Mouse (Mus musculus): Measurements from ENCODE around the gene B4galt5.
A peak's percentile ranks its signal among the peaks of the same experiment; 100 is the strongest.

The B4galt5 gene

DNA sequence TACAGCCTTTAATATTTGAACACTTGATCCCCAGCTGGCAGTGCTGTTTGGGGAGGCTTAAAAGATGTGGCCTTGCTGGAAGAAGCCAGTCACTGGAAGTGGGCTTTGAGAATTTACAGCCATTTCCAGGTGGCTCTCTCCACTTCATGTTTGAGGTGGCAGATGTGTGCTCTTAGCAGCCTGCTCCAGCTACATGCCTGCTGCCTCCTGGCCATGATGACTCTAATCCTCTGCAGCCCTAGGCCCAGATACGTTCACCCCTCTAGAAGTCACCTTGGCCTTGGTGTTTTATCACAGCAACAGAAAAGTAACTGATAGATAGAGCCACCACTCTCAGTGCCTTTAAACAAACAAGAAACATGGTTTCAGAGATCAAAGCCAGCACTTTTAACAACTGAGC lies 46.3 kb downstream of the B4galt5 start:
- peaks cover 96% of the 10 kb centered on the region for H3K36me3 ChIP-seq (ENCODE audit: insufficient read depth, low read length)
- no peak for TF ChIP-seq CTCF (conservative IDR thresholded peaks at IDR 0.05; ENCODE audit: low read length)
- no peak for TF ChIP-seq POU5F1 (IDR thresholded peaks at IDR 0.05; ENCODE audit: borderline replicate concordance, low read length)
- TF ChIP-seq NANOG (IDR thresholded peaks at IDR 0.05; ENCODE audit: borderline replicate concordance, low read length) = no peak
- H3K9me3 ChIP-seq (ENCODE audit: low read length) = 0 out of 2 replicates have a peak, but pooled peaks cover 5% of the 10 kb centered on the region
- H3K27me3 ChIP-seq (ENCODE audit: insufficient read depth, low read length) = no peaks in the 10 kb centered on the region
- peaks cover 60% of the 10 kb centered on the region for H3K4me1 ChIP-seq (replicated peaks; ENCODE audit: low read depth, low read length)
- no peak overlapping the region for H3K4me3 ChIP-seq (replicated peaks; ENCODE audit: low read length)

GRCm38 (mm10) chr2:167302031-167302430 lies 47.0 kb downstream of the B4galt5 start:
- H3K36me3 ChIP-seq (ENCODE audit: insufficient read depth, low read length) = peaks cover 94% of the 10 kb centered on the region

DNA sequence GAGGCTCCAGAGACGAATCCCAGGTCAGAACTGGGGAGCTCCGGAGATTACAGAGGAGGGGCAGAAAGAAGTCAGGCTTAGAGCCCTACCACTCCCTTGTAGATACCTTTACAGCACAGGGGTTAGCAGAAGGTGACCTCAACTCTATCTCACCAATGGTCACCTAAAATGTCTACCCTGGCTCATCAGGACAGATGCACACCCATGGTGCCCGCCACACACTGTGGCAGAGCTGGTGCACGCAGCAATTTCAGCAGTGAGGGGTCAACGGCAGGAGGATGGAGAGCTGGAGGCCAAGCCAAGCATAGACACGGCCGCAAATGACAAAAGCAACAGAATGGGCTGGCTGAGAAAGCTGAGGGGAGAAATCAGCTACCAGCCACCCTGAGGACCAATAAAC lies 47.4 kb downstream of the B4galt5 start:
- Histone ChIP-seq H3K9me3 (ENCODE audit: low read length) (peaks cover 12% of the 10 kb centered on the region), H3K36me3 (ENCODE audit: insufficient read depth, low read length) (peaks cover 90% of the 10 kb centered on the region), H3K4me3 (replicated peaks; ENCODE audit: low read length) (no peak overlapping the region), H3K4me1 (replicated peaks; ENCODE audit: low read depth, low read length) (peaks cover 51% of the 10 kb centered on the region), H3K27me3 (ENCODE audit: insufficient read depth, low read length) (no peaks in the 10 kb centered on the region)
- TF ChIP-seq NANOG (IDR thresholded peaks at IDR 0.05; ENCODE audit: borderline replicate concordance, low read length) = no peak
- TF ChIP-seq POU5F1 (IDR thresholded peaks at IDR 0.05; ENCODE audit: borderline replicate concordance, low read length) = no peak
- TF ChIP-seq CTCF (conservative IDR thresholded peaks at IDR 0.05; ENCODE audit: low read length) = no peak

More at GRCm38 (mm10) chr2:167302031-167302430, 47.0 kb downstream of the B4galt5 start:
- Histone ChIP-seq H3K27me3 (ENCODE audit: insufficient read depth, low read length) (no peaks in the 10 kb centered on the region), H3K9me3 (ENCODE audit: low read length) (peaks cover 10% of the 10 kb centered on the region; the same call in 1 of the 2 replicates), H3K4me3 (replicated peaks; ENCODE audit: low read length) (no peak overlapping the region), H3K4me1 (replicated peaks; ENCODE audit: low read depth, low read length) (peaks cover 54% of the 10 kb centered on the region)
- no peak for TF ChIP-seq CTCF (conservative IDR thresholded peaks at IDR 0.05; ENCODE audit: low read length)
- no peak for TF ChIP-seq NANOG (IDR thresholded peaks at IDR 0.05; ENCODE audit: borderline replicate concordance, low read length)
- TF ChIP-seq POU5F1 (IDR thresholded peaks at IDR 0.05; ENCODE audit: borderline replicate concordance, low read length) = no peak

DNA sequence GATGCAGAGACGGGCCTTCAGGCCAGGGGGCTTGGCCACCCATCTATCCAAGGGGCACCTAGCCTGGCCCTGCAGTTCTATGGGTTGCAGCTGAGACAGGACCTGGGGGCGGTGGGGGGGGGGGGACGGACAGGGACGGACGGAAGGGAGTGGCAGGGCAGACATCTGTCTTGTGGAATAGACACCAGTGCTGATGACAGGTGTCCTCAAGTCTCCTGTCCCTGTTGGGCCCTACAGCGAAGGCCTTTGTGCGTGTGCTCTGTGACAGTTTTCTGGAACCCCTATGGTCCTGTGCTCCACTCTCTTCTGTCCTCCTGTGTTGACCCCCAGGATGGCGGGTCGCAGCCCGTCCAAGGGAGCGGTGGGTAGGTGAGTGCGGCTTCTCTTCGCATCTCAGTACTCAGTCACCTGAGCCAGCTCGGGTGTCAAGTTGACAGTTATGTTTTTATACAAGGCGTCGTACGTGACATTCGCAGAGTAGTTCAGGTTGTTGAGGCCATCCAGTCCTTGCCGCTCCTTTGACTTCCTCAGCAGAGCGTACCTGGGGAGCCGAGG lies 48.0 kb downstream of the B4galt5 start:
- Histone ChIP-seq H3K9me3 (ENCODE audit: low read length) (peaks cover 18% of the 10 kb centered on the region), H3K4me1 (replicated peaks; ENCODE audit: low read depth, low read length) (peaks cover 51% of the 10 kb centered on the region), H3K27me3 (ENCODE audit: insufficient read depth, low read length) (no peaks in the 10 kb centered on the region), H3K36me3 (ENCODE audit: insufficient read depth, low read length) (peaks cover 89% of the 10 kb centered on the region), H3K4me3 (replicated peaks; ENCODE audit: low read length) (no peak overlapping the region)
- TF ChIP-seq CTCF (conservative IDR thresholded peaks at IDR 0.05; ENCODE audit: low read length) = no peak
- TF ChIP-seq NANOG (IDR thresholded peaks at IDR 0.05; ENCODE audit: borderline replicate concordance, low read length) = no peak
- TF ChIP-seq POU5F1 (IDR thresholded peaks at IDR 0.05; ENCODE audit: borderline replicate concordance, low read length) = no peak

GRCm38 (mm10) chr2:167299861-167300667 lies 48.9 kb downstream of the B4galt5 start:
- peaks cover 51% of the 10 kb centered on the region for H3K4me1 ChIP-seq (replicated peaks; ENCODE audit: low read depth, low read length)
- peaks cover 80% of the 10 kb centered on the region for H3K36me3 ChIP-seq (ENCODE audit: insufficient read depth, low read length)
- H3K4me3 ChIP-seq (replicated peaks; ENCODE audit: low read length) = no peak overlapping the region
- TF ChIP-seq POU5F1 (IDR thresholded peaks at IDR 0.05; ENCODE audit: borderline replicate concordance, low read length) (no peak), NANOG (IDR thresholded peaks at IDR 0.05; ENCODE audit: borderline replicate concordance, low read length) (no peak), CTCF (conservative IDR thresholded peaks at IDR 0.05; ENCODE audit: low read length) (no peak)
- H3K9me3 ChIP-seq (ENCODE audit: low read length) = peaks cover 23% of the 10 kb centered on the region
- H3K27me3 ChIP-seq (ENCODE audit: insufficient read depth, low read length) = no peaks in the 10 kb centered on the region

GRCm38 (mm10) chr2:167298729-167299705 lies 50.0 kb downstream of the B4galt5 start:
- TF ChIP-seq POU5F1 (IDR thresholded peaks at IDR 0.05; ENCODE audit: borderline replicate concordance, low read length) = no peak
- no peak for TF ChIP-seq CTCF (conservative IDR thresholded peaks at IDR 0.05; ENCODE audit: low read length)
- TF ChIP-seq NANOG (IDR thresholded peaks at IDR 0.05; ENCODE audit: borderline replicate concordance, low read length) = no peak
- Histone ChIP-seq H3K4me3 (replicated peaks; ENCODE audit: low read length) (peak overlapping the region; percentile 23; the same call in 1 of the 2 replicates), H3K36me3 (ENCODE audit: insufficient read depth, low read length) (peaks cover 69% of the 10 kb centered on the region), H3K4me1 (replicated peaks; ENCODE audit: low read depth, low read length) (peaks cover 53% of the 10 kb centered on the region), H3K27me3 (ENCODE audit: insufficient read depth, low read length) (no peaks in the 10 kb centered on the region), H3K9me3 (ENCODE audit: low read length) (peaks cover 26% of the 10 kb centered on the region)

DNA sequence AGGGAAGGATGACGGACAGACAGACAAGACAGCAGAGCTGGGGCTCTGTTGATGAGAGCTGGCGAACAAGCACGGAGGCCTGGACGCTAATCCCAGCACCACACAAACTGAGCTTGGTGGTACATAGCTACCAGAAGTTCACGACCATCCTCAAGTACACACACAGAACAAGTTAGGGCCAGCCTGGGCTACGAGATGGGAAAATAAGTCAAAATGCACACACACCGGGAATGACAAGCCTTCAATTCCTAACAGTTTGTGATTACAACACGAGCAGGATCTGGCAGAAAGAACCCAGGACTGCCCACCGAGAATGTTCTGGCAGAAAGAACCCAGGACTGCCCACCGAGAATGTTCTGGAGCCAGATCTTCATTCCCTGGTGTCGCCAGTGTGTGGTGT lies 51.0 kb downstream of the B4galt5 start:
- H3K27me3 ChIP-seq (ENCODE audit: insufficient read depth, low read length) = no peaks in the 10 kb centered on the region
- peaks cover 59% of the 10 kb centered on the region for H3K36me3 ChIP-seq (ENCODE audit: insufficient read depth, low read length)
- H3K9me3 ChIP-seq (ENCODE audit: low read length) = peaks cover 31% of the 10 kb centered on the region
- no peak for TF ChIP-seq POU5F1 (IDR thresholded peaks at IDR 0.05; ENCODE audit: borderline replicate concordance, low read length)
- TF ChIP-seq NANOG (IDR thresholded peaks at IDR 0.05; ENCODE audit: borderline replicate concordance, low read length) = no peak
- no peak for TF ChIP-seq CTCF (conservative IDR thresholded peaks at IDR 0.05; ENCODE audit: low read length)
- peaks cover 45% of the 10 kb centered on the region for H3K4me1 ChIP-seq (replicated peaks; ENCODE audit: low read depth, low read length)
- no peak overlapping the region for H3K4me3 ChIP-seq (replicated peaks; ENCODE audit: low read length)

DNA sequence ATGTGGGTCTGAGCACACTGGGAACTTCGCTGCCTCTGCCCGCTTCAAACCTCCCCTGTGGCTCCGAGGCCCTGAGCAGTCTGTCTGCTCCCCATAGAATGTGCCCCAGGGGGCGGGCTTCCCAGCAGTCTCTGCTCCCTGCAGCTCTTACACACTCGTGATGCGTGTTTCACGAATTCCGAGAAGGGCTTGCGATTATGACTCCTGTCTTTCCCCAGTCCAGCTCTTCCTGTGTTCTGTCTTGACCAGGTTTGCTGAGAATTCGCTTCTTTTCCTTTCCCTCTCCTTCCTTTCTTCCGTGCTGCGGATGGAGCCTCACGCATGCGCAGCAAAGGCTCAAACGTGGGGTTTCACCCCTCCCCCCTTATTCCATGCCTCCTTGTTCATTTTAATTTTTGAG lies 54.1 kb downstream of the B4galt5 start:
- Histone ChIP-seq H3K9me3 (ENCODE audit: low read length) (peaks cover 51% of the 10 kb centered on the region), H3K36me3 (ENCODE audit: insufficient read depth, low read length) (peaks cover 30% of the 10 kb centered on the region), H3K4me1 (replicated peaks; ENCODE audit: low read depth, low read length) (peaks cover 27% of the 10 kb centered on the region), H3K4me3 (replicated peaks; ENCODE audit: low read length) (no peak overlapping the region), H3K27me3 (ENCODE audit: insufficient read depth, low read length) (no peaks in the 10 kb centered on the region)
- TF ChIP-seq NANOG (IDR thresholded peaks at IDR 0.05; ENCODE audit: borderline replicate concordance, low read length) = no peak
- TF ChIP-seq POU5F1 (IDR thresholded peaks at IDR 0.05; ENCODE audit: borderline replicate concordance, low read length) = no peak
- no peak for TF ChIP-seq CTCF (conservative IDR thresholded peaks at IDR 0.05; ENCODE audit: low read length)

Measured in E14TG2a.4 (cell line).